Mouse (Mus musculus) ES-Bruce4 (cell line): ENCODE data around the gene Ccm2.

Experiments used
- CTCF ChIP-seq: IDR thresholded peaks from one replicate; pipeline ENCODE4 v1.8.1; 2011; ENCODE audit warnings: low read depth, low read length
- EP300 ChIP-seq: IDR thresholded peaks from 2 replicates; pipeline ENCODE4 v1.6.1; 2011; ENCODE audit warnings: low read depth, low read length; ENCODE audit not compliant: insufficient read depth

DNA sequence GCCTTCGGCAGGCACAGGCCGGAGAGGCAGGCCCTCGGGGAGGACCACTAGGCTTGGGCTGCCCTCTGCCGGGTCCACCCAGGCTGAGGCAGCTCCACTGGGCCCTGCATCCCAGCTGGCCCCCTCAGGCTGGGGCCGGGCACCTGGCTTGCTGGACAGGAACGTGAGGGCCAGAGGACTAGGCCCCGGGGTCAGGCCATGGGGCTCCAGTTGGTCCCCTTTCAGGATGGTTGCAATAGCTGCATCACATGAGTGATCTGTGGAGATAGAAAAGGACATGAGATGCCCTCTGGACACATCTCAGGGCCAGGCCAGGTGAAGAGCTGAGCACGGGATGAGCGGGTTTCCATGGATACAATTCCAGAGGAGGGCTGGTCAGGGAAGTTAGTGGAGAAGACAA lies 56.0 kb downstream of the Ccm2 start:
- no peak for TF ChIP-seq CTCF
- no peak for TF ChIP-seq EP300
